Mouse (Mus musculus): ENCODE data around the gene Tmem121b.

The Tmem121b gene

DNA sequence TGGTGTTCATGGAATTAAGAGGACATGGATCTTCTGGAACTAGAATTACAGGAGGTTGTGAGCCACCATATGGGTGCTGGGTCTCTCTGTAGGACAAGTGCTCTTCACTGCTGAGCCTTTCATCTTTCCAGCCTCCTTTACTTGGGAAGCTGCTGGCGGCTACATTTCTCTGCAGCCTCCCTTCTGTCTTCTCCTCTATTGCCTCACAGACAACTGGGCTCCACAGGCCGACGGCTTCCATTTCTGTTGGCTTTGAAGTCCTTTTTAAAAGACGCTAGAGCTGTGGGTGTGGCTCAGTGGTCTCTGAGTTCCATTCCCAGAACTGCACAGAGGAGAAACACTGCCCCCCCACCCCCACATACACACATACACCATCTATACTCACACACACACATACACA, 28.2 kb downstream of the Tmem121b start:
- no peak for DNase-seq (ENCODE audit: low spot score in 2 of 2)

DNA sequence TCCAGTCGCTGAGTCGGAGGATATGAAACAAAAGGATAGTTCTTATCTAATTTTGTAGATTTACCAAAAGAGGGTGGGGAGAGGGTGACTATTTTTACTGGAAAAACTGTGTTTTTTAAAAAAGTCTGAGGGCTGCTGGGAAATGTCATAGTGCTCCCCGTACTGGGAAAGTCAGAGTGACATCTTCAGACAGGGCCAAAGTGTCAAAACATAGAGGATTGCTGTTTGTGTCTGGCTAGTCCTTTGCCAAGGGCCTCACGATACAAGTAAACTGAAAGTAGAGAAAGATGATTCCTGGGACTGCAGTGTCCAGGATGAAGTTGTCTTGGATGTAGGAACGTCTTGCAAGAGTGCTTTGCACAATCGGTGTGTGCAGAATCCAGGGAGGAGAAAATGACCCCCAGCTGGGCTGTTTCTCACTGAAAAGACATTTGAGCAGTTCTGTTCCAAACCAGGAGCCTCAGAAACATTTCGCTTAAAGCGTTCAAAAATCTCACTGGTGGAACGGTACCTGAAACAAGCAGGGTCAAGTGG, 29.1 kb downstream of the Tmem121b start:
- DNase-seq (ENCODE audit: low spot score in 2 of 2) = no peak

DNA sequence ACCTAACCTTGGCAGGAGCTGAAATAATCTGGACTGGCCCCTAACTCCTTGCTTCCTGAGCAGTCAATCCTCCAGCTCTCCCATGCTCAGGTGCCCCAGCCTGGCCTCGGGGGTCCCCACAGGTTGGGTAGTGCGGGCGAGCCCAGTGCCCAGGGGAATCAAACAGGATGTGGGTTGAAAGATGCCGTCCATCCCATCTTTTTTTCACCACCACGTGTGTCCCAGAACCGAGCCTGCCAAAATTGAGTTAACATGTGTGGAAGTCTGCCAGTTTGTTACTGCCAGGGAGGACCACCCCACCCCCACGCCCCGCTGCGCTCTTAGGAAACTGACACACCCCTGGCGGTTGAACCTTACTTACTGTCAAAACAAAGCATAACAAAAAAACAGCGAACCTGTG, 29.7 kb downstream of the Tmem121b start:
- DNase-seq (ENCODE audit: low spot score in 2 of 2) = no peak

DNA sequence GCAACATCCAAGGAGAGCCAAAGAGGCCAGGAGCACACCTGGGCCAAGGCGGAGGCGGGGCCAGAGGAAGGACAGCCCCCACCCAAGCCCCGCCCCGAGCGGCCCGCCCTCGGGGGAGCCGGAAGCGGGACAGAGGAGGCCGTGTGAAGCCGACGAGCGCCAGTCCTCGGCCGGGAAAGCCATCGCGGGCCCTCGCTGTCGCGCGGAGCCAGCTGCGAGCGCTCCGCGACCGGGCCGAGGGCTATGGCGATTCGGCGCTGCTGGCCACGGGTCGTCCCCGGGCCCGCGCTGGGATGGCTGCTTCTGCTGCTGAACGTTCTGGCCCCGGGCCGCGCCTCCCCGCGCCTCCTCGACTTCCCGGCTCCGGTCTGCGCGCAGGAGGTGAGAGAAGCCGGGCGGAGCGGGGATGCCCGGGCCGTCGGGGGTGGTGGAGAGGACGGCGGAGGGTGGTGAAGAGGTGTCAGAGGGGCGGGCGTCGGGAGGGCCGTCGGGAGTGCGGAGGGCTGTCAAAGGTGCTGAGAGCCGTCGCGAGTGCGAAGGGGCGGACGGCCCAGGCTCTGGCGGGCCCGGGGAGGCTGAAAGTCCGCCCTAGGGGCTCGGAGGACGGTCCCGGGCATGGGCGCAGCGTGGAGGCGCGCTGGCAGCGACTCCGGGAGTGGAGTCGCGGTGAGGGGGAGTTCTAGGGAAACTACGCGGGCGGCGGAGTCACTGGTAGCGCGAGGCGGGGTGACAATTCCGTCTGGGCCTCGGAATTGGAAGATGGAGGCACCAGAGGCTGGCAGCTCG, 30.3 kb downstream of the Tmem121b start, which contains the start of gene Il17ra:
Gene Il17ra (plus strand): TSS at position 162 of the 786 bp plus-strand sequence.
- DNase-seq (ENCODE audit: low spot score in 2 of 2) = peak in 1 of 2 experiments; percentile 44

DNA sequence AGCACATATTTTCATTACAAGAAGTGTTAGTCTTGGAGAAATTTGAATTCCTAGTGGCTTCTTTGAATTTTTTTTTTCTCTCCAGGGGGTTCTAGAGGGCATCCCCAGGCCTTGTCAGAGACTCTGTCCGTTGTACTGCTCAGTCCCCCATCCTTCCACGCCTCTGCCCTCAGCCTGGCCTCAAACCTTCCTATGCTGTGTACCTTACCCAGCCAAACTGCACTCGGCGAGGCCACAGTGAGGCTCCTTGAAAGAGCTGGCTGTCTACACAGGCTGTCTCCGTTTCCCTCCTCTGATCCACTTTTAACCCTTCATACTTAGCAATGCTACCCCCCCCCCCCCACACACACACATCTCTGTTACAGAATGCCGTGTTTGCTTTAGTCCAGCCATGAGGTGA, 31.4 kb downstream of the Tmem121b start:
- DNase-seq (ENCODE audit: low spot score in 2 of 2) = no peak

DNA sequence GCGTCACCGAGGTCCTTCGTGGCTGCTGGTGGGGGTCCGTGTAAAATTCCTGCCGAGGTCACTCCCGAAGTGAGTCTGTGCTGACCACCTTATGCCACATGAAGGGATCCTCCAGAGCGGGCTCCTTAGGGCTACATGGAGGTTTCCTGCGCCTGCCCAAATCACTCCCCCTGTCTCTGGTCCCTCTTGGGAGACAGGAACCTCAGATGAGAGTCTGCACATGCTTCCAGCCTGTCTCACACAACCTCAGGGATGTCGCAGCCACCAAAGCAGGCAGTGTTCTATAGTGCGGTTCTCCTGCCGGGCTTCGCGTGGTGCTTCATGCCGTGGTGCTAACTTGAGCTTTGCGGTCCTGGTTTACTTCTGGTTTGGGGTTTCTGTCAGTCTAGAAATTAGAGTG, 32.4 kb downstream of the Tmem121b start:
- no peak for DNase-seq (ENCODE audit: low spot score in 2 of 2)

DNA sequence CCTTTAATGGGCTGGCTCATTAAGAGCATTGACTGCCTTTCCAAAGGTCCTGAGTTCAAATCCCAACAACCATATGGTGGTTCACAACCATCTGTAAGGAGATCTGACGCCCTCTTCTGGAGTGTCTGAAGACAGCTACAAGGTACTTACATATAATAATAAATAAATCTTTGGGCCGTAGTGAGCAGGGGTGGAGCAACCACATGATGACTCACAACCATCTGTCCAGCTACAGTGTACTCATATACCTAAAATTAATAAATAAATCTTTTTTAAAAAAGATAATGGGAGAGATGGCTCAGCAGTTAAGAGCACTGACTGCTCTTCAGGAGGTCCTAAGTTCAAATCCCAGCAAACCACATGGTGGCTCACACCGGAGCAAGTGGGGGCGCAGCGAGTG, 35.9 kb downstream of the Tmem121b start:
- no peak for DNase-seq (ENCODE audit: low spot score in 2 of 2)

DNA sequence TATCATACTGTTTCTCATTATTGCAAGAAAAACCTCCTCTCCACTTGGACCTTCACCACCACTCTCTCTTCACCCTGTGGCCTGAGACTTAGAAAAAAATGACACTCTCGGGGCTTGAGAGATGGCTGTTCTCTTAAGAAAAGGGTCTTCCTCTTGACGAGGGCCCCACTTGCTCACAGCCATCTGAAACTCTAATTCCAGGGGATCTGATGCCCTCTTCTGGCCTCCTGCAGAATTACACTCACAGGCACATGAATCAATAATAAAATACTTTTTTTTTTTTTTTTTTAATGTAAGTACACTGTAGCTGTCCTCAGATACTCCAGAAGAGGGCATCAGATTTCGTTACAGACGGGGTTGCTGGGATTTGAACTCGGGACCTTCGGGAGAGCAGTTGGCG, 36.5 kb downstream of the Tmem121b start:
- DNase-seq (ENCODE audit: low spot score in 2 of 2) = no peak

DNA sequence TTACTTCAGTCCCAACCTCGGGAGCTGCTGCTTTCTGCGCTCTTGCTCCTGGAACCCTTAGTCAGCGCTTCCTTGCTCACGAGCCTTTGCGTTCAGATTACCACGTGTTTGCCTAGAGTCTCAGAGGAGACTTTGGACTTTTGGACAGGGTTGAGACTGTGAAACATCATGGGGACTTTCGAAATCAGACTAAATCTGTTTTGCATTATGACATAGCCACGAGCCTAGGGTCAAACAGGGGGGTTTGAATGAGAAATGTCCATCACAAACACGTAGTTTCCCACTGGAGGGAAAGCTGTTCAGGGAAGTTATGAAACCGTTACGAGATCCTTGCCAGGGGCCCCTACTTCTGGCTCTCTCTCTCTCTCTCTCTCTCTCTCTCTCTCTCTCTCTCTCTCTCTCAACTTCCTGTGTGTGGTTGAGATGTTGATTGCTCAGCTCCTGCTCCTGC, 39.0 kb downstream of the Tmem121b start:
- no peak for DNase-seq (ENCODE audit: low spot score in 2 of 2)

DNA sequence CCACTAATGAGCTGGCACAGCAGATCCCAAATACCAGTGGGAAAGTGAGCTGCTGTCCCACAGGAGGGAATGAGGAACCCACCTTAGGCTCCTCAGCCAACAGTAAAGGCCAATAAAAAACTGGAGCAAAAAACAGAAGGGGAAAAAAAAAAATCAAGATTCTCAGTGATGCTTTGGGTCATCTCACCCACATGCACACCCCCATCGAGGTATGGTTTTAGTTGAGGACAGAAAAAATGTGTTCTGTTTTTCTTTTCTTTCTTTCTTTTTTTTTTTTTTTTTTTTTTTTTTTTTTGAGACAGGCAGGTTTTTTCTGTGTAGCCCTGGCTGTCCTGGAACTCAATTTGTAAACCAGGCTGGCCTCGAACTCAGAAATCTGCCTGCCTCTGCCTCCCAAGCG, 40.1 kb downstream of the Tmem121b start:
- no peak for DNase-seq (ENCODE audit: low spot score in 2 of 2)

DNA sequence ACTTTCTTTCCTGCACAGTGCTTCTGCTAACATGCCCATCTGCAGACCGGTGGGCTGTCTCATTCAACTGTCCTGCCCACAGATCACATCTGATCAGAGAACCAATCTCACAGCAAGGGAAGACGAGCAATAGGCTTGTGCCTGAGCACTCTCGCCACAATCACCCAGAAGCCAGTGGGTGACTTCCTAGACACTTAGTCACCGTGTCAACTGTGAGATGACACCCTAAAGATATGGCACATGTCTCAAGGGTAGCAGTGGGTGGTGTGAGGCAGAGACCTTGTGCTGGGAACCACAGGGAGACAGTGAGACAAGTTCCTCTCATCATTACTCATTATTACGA, 40.5 kb downstream of the Tmem121b start:
- DNase-seq (ENCODE audit: low spot score in 2 of 2) = no peak

DNA sequence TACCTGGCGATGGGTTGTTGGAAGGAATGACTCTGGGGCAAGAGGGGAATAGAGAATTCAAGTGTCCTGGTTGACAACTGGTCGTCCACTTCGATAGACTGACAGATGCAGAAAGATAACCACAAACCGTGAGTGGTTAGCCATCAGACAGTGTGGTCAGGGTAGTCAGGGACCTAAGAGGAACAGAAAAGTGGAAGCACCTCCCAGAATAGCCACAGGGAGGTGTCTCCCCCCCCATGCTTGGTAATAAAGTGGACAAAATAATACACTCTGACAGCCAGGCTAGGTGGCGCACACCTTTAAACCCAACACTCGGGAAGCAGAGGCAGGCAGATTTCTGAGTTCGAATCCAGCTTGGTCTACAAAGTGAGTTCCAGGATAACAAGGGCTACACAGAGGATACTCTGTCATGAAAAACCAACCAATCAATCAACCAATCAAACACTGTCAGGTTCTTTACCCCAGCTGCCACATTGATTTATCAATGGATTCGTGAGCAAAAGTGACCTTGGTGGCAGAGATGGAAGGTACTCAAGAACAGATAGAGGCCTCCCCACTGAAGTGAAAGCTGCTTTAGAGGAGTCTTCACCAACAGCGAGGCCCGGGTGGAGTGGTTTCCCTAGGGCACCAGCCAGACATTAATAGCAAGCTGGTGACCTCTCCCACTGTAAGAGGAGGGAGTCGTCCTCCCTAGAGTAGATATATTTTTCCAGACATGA, 41.1 kb downstream of the Tmem121b start:
- DNase-seq (ENCODE audit: low spot score in 2 of 2) = no peak

DNA sequence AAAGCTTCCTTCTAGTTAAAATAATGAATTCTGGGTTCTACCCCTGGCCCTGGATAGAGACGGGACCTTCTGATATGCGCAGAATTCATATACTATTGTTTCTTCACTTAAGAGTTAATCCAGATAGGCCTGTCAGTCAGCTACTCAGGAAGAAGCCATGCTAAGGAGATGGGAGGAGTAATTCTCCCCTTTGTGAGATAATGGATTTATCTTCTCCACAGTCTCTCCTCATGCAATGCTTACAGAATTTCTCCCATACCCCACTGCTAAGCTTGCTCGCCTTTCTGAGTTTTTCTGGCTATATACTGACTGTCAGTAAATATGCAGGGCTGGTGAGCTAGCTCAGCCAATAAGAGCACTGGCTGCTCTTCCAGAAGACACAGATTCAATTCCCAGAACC, 43.4 kb downstream of the Tmem121b start:
- DNase-seq (ENCODE audit: low spot score in 2 of 2) = no peak

DNA sequence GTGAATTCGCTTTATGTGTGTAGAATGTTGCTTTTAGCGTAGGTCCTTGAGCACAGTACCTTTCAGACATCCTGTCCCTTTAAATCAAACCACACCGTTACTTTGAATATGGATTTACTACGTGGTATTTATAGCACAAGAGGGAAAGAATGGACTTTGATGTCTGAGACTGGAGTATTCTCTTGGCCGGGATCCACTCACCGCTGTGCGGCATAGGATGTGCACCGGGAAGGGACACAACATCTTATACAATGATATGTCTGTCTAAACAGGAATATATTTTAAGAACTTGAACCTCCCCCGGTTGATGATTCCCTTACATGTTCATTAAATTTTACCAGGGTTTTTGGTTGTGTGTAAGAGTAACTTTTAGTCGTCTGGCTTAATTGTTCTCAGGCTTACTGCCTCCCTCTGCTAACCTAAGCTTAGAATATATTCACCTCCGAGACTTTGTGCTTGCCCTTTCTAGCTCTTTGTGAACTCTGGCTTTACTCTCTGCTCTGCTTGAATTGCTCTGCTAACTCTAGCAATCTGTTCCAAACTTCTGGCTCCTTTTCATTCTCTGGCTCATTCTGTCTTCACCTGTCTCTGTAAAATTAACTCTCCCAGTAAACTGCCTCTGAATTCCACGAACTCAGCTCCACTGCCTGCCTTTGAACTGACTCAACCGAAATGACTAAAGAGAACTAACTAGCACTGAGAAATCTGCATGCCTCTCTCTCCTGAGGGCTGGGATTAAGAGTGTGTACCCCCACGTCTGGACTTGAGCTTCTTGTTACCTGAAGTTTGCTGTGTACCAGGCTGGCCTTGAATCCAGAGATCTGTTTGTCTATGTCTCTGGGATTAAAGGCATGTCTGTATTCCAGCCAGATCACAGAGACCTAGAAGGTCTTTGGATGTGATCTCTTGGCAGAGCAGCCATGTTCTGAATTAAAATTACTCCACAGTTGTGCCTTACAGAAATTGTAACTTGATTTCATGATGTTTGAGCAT, 49.9 kb downstream of the Tmem121b start:
- DNase-seq (ENCODE audit: low spot score in 2 of 2) = no peak

DNA sequence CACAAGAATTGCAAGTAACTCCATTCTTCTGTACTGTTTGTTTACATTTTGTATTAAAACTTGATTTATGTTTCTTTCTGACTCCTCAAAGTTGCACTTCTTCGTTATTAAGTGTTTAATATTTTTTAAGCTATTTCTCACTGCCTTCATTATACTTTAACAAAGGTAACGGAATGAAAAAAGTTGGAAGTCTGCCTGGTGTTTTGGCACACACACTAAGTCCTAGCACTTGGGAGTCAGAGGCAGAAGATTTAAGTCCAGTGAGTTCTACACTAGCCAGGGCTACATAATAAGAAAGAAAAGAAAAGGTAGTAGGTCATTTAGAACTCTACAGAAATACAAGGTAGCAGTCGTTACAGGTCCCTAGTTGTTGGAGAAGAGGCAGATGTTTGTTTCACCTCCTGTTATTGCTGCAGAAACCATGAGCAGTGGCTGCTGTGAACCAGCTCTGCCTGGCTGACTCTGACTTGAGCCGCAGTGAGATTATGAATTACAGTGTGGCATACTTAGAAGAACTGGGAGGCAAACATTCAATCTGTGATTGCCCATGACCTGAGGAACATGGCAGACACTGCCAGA, 51.3 kb downstream of the Tmem121b start:
- no peak for DNase-seq (ENCODE audit: low spot score in 2 of 2)
